Mouse (Mus musculus) right cerebral cortex, postnatal 10 days (tissue): ENCODE measurements around the gene Nfix.
"Not testable (repeated sequence)": the region's sequence is repeated elsewhere in the genome, so short reads cannot be mapped to it uniquely, and the experiment has no call there.

Experiments
- DNase-seq, 2 experiments: peaks; one replicate each; pipeline ENCODE4 v3.0.0; 2021; ENCODE audit warnings: low spot score in 2 of 2

Nfix gene

DNA sequence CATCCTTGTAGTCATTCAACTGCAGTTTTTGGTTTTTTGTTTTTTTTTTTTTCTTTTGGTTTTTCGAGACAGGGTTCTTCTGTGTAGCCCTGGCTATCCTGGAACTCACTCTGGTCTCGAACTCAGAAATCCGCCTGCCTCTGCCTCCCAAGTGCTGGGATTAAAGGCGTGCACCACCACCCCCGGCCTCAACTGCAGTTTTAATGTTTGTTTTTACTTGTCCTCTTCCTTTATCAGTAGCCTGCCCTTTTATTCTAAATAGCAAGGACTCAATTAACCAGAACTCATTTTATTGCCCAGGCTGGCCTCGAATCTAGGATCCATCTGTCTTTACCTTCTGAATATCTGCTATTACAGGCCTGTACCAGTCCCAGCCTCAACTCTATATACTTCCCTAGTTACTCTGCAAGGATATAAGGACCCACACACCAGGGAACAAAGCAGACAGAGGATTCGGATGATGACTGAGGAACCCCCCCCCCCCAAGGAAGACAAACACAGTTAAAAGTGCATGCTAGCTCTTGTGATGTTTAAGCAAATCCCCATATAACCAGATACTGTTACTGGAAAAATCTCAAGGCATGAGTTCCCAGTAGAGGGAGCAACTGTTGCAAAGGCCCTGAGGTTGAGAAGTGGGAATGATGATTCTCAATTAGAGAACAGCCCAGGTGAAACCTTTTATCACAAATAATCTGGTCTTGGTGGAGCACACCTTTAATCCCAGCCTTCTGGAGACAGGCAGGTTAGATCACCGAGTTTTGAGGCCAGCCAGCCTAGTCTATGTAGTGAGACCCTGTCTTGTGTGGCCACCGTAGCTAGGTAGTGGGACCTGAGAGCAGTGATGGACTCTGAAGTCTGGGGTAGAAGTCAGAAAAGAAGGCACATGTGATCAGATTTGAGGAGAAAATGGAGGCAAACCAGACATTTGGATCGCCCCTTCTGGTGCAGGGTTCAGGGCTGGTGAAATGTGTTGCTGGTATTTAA is 32.9 kb upstream of the Nfix start:
- no peak for DNase-seq

DNA sequence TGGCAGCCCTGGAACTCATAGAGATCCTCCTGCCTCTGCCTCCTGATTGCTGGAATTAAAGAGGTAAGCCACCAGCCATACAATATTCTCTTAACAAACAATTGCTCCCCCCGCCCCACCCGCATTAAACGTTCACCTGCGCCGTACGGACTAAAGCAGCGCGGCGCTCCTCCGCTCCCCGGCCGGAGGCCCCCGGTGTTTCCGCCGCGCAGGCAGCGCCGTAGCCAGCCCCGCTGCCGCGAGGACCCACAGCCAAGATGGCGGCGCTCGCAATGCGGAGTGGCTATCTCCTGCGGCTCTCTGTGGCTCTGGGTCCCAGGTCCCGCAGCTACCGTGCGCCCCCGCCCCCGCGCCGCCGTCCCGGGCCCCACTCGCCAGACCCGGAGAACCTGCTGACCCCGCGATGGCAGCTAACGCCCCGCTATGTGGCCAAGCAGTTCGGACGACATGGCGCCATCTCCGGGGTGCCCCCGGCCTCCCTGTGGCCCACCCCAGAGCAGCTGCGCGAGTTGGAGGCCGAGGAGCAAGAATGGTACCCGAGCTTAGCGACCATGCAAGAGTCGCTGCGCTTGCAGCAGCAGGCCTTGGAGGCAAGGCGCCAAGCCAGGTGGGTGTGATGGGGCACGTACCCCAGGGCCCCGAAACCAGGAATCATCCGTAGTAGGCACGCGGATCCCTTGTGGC is 32.0 kb upstream of the Nfix start:
- DNase-seq, result peak; percentile 83 to 87

DNA sequence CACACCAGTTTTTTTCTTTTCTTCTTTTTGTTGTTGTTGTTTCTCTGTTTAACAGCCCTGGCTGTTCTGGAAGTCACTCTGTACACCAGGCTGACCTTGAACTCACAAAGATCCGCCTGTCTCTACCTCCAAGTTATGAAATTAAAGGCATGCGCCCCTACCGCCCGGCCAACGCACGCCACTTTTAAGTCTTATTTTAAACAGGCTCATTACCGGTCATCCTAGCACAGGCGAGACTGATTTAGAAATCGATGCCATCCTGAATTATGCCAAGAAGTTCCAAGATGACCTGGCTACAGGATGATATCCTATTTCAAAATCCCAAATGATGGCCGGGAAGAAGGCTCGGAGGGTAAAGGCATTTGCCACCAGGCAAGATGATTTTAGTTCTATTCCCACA is 31.3 kb upstream of the Nfix start, which contains the start of gene Gadd45gip1:
Gadd45gip1 (plus strand) TSS at position 33 of the 400 bp plus-strand sequence.
- no peak for DNase-seq

DNA sequence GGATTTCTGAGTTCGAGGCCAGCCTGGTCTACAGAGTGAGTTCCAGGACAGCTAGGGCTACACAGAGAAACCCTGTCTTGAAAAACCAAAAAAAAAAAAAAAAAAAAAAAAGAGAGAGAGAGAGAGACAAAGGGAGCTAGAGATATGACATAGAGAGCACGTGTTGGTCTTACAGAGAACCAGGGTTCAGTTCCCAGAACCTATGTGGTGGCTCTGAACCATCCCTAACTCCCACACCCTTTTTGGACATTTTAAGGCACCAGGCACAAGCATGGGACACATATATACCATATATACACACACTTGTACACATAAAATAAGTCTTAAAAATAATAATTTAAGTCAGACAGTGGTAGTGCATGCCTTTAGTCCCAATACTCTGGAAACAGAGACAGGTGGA is 26.4 kb upstream of the Nfix start:
- DNase-seq, result not testable (repeated sequence)

DNA sequence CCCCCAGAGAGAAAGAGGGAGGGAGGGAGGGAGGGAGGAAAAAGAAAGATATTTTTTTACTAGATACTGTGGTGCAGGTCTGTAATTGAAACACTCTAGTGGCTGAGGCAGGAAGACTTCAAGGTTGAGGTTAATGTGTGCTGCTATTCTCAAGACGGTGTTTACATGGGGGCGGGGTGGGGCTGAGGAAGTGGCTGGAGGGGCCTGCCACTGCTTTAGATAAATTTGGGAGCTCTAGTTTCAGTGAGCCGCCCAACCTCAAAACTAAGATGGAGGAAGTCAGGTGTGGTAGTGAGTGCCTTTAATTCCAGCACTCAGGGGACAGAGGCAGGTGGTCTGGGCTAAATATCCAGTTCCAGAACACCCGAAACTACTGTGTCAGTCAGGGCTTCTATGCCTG is 25.5 kb upstream of the Nfix start:
- DNase-seq, result no peak

DNA sequence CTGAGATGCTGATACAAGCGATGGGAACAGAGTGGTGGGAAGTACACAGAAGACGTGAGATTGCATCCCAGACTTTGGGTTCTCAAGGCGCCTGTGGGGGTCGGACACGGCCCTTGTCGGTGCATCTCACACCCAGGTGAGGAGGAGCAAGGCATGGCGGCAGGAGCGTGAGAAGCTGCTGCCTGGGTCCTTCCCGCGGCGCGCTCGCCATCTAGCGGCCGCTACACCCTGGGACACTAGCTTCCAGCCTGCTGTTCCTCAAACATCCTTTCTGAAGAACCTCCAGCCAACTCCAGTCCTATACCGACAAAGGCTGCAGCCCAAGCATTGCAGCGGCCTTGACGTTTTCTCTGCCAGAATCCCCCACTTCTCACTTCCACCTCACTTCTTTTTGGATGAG is 23.5 kb upstream of the Nfix start:
- peak; percentile 80 to 83 for DNase-seq

DNA sequence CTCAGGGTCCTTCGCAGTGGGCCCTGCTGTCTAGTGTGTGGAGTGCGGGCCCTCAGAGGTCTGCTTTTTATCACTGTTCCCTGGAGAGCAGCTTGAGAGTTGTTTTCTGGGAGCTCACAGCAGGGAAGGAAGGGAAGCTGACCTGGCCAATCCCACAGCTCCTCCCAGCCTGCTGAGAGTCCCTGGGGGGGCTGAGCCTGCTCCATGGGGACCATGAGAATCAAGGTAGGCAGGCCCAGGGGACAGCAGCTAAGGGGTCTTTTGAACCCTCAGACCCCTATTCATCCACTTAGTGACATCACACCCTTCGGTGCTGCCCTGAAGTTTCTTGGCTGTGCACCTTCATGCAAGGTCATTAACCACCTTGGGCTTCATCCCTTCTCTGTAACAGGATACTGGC is 22.6 kb upstream of the Nfix start, which contains the start of gene Dand5:
Dand5 (minus strand) TSS at position 101 of the 400 bp plus-strand sequence.
- no peak for DNase-seq

DNA sequence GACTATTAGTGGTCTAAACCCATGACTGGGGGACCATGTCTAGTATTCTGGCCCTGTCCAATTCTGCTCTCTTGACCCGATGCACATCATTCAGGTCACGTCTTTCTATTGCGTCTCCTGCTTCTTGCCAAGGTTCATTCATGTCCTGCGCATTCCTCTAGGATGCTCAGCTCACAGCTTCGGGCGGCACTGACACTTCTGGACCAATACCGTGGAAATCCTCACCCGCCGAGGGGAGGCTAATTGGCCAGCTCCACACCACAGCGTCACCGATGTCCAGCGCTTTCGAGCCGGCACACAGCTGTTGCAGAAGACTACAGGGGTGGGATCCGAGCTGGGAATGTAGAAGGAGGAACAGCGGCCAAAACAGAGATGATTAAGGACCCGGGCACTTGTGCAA is 16.0 kb upstream of the Nfix start:
- DNase-seq, result no peak

DNA sequence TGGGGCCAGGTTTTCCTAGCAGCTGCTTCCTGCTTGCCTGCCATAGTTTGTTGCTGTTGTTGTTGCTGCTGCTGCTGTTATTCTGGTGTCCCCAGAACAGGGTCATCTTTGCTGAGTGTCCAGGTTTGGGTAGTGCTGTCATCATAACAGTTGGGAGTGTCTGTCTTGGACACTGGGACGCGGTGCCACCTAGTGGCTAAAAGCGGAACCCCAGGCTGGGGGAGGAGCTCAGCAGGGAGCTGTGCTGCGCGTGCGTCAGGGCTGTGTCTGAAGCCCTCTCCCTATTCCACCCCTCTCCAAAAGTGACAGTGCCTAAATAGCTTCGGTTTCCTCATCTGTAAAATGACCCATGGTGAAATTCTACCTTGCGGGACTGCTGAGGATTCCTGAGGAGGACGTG is 15.4 kb upstream of the Nfix start:
- peak; percentile 94 to 96 for DNase-seq

DNA sequence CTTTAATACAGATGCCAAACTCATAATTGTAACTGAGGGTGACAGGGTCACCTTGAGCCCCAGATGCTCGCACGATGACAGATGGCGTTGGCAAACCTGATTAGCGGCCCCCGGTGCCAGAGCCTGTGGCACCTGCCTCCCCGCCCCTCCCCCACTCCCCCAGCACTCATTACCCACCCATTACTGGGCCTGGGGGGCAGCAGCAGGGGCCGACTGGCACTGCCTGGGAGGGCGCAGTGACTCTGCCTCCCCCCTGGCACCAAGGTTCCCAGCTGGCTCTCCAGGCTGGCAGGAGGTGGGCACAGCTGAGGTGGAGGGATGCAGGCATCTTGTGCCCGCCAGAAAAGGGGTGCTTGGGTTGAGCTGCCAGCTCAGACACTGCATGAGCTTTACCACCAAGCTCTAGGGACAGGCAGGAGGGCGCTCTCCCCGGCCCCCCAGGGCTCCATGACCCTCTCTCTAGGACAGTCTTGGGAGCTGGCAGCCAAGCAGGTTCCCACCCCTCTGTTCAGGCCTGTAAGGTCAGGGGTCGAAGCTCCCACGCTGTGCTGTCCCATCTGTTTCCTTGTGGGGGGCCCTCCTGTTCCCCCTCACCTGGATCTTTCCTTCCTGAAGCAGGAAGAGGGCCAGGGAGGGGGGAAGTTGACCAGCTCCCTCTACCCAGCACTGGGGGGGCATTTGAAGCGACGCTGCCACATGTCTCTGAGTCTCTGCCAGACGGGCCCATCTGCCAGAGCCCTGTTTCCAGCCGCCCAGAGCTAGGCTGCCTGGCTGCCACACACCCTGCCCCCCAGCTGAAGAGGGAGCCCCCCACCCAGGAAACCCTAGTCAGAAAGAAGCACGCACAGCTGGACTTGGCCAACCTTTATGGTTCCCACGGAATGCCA is 14.7 kb upstream of the Nfix start:
- DNase-seq, result peak; percentile 75 to 76

DNA sequence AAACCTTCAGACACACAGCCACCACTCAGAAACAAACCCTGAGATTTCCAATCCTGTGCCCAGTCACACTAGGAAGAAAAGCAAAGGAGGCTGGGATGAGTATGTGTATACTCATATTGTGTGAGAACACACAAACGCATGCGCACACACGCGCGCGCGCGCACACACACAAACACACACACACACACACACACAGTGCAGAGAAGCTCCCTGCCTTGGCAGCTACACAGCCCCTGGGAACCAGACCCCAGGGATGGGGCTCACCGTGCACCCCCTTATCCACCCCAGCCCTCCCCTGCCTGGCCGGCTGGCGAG is 14.1 kb upstream of the Nfix start:
- DNase-seq, result no peak

DNA sequence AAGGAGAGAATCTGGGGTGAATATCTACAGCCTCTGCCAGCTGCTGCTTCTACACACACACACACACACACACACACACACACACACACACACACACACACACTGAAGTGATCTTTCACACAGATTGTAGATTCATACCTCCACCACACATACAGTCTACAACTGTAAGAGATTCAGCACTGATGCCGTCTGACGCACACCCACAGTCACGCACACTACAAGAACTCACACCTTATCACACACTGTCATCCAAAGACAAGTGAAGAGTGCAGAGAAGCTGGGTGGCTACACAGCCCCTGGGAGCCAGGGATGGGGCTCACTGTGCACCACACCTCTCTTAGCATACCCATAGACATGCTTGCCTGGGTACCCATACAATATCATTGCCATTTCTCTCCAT is 13.7 kb upstream of the Nfix start:
- no peak for DNase-seq

DNA sequence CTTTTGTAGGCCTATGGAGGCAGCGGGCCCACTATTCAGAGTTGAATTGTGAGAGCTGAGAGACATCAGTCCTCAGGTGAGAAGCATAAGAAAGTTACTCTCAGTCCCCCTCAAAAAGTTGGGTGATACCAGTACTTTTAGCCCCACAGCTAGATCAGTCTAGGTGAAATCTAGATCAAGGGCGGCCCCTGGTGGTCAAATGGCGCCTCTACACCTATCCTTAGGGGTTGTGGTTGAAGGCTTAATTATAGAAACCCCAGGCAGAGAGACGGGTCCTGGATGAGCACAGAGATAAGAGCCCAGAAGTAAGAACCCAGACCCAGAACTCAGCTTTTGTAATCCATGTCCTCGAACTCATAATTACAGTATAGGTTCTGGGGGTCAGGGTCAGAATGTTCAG is 12.9 kb upstream of the Nfix start:
- peak; percentile 86 to 92 for DNase-seq

DNA sequence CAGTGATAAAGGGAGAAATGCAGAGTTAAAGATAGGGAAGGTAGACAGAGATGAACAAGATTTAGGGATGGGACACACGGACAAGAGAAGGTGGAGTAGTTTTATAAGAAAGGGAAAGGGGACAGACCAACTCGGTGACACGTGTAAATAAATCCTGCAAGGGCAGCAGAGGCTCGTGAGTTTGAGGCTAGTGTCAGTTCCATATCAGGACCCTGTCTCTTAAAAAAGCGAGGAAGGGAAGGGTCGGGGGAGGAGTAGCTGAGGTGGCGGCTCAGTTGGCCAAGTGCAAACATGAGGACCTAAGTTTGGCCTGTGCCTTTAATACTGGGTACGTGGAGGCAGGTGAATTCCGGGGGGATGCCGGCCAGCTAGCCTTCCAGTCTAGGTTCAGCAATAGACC is 11.2 kb upstream of the Nfix start:
- DNase-seq, result no peak

DNA sequence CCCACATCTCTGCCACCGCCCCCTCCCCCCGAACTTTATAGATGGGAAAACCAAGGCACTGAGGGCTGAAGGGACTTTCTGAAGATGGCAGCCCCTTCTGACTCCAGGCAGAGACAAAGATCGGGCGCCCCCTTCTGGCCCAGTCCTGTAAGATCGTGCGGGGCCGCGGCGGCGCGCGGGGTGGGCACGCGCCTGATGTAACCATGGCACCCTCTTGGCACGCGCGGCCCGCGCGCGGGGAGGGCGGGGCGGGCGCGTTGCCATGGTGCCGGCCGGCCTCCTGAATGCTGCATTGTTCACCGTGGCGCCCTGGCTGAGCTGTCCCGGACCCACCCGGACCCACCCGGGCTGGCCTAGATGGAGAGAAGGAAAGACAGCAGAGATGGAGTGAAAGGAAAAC is 10.8 kb upstream of the Nfix start:
- DNase-seq, result peak; percentile 95 to 97

DNA sequence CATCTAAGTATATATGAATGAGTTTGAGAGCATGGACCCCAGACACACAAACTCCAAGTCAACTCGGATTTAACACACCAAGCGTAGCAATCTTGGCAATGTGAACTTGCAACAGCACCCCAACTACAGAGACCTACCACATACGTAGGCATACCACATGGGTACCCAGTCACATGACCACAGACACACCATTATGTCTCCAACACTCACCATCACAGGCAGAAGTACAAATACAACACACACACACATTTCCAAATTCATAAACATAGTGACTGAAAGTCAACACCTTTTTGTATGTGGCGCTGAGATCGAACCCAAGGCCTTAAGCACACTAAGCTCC is 9.8 kb upstream of the Nfix start:
- DNase-seq, result no peak

DNA sequence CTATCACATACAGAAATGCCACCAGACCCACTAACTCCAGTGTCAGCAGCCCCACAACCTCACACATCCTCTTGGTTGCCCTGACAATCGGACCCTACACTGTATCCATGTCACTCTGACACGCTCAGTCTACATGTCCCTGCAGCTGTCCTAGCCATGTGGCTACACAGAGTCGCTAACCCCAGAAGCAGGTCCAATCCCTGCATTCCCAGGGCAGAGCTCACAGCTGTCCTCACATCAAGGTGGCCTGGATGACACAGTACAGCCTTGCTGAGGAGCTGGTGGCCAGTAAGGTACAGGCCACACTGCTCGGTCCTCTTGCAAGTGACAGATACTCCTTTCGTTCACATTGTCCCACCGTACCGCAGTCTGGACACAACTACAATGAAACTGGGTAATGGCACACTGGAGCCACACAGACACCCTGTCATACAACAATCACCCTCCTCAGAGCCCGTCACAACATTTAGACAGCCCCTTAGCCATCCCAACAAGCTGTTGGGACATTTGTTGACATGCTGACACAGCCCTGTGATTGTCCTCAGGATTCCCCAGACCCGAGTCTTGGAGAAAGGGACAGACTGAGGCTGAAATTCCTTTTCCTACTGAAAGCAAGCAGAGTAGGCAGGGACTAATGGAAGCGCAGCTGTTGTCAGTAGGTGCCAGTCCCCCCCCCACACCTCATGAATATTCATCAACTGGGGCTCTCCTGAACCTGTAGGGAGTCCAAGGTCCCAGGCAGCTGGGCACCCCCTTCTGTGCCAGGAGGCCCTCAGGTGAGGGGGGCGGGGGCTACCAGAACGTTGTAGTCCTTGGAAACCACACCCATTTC is 9.2 kb upstream of the Nfix start:
- DNase-seq, result no peak

DNA sequence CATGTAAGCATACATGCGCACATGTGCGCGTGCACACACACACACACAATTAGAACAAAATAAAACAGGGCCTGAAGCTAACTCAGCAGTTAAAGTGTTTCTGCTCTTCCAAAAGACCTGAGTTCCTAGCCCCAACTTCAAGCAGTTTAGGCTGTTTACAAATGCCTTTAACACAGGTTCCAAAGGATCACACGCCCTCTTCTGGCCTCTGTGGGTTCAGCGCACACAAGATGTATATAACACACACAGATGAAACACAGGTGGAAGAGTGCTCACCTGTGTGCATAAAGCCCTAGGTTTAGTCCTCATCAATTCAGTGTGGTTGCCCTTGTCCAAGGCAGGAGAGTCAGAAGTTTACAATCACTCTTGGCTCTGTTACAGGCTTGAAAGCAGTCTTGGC is 5.9 kb upstream of the Nfix start:
- no peak for DNase-seq

DNA sequence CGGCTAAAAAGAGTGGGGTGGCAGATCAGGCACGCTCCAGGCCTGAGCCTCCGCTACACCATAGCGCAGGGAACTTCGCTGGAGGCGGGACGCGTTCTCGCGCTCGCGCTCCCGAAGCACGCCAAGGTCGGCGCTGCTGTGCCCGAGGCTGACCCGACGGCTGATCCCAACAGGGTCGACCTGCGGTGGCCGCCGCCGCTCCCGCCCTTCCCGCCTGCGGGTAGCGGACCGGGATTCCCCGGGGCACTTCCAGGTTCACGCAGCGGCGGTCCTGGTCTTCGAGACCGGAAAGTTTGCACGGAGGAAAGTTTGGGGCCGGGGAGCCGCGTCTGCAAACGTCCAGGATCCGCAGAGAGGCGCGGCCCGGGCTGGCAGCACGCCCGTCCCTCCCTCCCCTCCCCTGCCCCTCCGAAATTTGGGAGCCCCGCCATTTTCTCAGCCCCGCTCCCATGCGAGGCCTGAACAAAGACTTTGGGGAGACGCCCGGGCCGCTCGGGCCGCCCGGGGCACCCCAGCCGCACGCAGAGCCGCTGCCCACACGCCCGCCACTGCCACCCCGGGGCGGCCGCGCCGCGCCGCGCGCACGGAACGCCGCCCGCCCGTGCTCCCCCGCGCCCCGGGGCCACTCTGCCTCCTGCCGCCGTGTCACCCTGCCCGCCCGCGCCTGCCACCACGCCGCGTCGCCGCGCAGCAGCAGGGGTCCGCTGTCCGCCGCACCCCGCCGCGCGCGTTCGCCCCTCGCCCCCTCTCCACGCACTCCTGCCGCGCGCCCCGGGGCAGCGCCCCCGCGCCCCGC is 810 bp downstream of the Nfix start:
- peak; percentile 63 to 72 for DNase-seq

DNA sequence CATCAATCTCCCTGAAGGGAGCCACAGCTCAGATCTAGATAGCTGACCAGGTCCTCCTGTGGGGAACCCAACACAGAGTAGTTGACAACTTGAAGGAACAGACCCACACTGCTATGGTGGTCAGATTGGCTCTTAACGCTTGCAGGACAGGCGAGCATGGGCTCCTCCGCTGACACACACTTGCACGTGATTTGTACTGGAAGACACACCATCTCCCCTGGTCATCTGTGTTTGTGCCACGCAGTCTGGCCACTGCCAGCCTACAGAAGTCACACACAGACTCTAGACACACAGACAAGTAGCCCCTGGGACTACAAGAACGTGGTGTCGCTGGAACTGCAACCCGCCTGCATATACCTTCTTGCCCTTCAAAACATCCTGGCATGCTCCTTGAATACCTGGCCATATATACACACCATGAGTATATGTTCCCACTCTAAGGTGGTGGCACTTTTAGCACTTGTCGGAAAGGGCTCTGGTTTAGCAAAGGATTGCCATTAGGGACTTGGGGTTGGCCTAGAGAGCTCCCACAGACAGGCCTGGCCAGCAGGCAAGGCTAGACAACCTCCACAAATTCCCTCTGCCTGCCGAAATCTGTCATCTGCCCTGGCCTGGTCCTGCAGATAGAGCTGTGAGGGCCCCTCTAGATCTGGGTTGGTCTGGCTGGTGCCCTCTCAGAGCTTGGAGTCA is 1.6 kb downstream of the Nfix start:
- DNase-seq, result peak in 1 of 2 experiments; percentile 28
